Mouse (Mus musculus) CH12F3 (cell line): ENCODE measurements around the gene Phactr3.

ENCODE experiments used
- in situ Hi-C: fragments of 300-500 bp; cut with MboI; formaldehyde crosslinking; loops from 2 replicates; pipeline ENCODE4 v1.14.3; 2020; ENCODE audit warnings: low sequenced_read_pairs

Phactr3 gene

DNA sequence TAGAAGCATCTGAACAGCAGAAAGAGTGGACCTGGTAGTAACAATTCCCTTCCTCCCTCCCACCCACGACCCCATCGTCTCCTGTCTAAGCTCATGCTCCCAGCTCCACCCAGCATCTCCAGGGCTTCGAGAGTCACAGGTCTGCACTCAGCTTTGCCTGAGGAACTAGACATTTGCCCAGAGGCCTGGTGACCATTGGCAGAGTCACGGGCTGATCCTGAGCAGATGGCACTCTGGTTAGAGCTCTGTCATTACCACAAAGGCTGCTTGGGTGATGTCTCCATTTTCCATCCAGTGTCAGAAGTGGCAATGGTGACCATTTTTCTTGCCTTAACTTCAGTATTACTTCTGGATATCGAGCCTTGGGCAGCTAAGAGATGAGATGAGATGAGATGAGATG lies 127.1 kb downstream of the Phactr3 start:
- in situ Hi-C loops: no loop called here

DNA sequence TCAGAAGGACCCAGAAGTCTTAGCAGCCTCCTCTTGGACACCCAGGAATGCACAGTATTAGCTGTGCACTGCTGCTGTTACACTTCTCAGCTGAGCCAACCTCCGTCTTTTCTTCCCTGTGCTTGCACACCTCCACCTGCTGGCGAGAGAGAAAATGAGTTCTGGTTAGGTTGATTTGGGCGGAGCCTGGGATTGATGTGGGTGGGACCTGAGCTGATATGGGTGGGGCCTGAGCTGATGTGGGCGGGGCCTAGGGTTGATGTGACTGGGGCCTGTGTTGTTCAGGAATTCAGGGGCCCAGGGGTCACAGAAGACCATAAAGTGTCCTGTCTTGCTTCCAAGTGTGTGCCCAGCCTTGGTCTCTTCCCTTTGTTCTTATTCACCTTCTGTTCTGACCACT lies 128.0 kb downstream of the Phactr3 start:
- in situ Hi-C loops: no loop called here

DNA sequence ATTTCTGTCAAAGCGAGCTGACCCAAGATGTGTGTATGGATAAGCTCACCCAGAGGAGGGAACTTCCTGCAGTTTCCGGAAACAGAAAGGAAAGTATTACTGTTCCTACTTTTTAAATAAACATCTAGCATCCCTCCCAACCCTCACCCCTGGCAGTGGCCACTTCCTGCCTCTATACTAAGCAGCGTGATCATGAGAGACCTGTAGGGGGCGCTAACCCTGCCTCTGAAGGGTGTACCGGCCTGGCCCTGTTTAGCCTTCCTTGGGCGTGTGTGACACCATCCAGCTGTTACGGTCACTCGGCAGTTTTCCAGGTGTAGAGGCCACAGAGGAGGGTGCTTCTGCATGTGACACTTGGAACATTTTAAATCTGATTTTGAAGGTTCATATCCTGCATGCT lies 128.5 kb downstream of the Phactr3 start:
- in situ Hi-C loops: no loop called here

DNA sequence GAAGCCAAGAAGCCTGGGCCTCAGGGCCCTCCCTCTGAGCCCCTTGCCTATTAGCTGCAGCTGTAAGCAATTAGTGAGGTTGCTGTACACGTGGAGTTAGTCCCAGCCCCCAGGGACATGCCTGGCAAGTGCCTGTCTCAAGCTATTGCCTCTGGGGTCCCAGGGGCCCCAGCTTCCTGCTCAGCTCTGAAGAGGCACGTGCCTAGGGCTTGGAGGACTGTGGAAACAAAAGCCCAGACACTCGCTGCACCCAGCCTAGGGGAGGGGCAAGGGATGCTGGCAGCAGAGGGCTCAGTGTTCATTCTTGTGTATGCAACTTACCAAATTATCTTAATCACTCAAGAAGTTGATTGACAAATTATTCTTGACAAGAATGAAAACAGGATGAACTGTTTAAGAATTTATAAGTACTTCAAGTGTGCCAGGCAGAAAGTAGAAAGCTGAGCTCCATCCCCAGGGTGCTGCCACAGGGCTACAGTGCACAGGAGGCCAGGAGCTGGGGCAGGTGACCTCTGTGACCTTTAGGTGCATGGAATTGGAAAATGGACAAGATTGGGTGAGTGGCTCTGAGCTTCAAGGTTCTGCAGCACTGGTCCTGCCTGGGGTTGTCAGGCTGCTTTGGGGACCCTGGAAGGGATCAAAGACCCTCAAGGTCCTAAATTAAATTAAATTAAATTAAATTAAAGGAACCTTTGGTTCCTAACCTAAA lies 138.5 kb downstream of the Phactr3 start:
- in situ Hi-C loops: no loop called here

DNA sequence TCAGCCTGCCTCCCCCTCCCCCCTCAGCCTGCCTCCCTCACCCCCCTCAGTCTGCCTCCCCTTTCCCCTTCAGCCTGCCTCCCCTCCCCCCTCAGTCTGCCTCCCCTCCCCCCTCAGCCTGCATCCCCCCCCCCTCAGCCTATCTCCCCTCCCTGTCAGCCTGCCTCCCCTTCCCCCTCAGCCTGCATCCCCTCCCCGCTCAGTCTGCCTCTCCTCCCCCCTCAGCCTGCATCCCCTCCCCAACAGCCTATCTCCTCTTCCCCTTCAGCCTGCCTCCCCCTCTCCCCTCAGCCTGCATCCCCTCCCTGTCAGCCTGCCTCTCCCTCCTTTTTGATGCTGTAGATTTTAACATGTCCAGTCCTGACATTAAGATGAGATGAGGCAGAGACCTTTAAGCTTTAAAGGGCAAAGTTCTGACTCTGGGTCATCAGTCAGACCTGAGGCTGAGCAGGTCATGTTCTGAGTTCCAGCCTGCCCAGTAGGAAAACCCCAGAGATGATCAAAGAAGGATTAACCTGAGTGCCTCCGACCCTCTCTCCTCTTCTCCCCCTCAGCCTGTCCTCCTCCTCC lies 139.3 kb downstream of the Phactr3 start:
- in situ Hi-C loops: no loop called here

DNA sequence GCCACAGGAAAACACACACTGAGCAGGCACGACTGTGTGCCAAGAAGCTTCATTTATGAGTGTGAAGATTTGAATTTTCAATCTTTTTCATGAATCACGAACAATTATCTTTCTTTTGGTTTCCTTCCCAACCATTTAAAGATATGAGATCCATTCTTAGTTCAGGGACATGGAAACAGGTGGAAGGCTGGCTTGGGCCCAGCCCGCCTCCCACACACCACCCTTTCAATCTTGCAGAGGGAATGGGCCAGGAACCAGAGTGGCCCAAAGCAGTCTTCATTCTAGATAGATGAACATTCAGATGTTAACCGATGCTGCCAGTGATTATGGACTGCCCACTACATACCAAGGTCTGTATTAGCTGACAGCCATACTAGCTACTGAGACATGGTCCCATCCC lies 144.3 kb downstream of the Phactr3 start:
- in situ Hi-C loops: loop anchor here (10.0 kb wide), 1 partner anchor 128 kb away; no protein-coding TSS in a partner anchor

DNA sequence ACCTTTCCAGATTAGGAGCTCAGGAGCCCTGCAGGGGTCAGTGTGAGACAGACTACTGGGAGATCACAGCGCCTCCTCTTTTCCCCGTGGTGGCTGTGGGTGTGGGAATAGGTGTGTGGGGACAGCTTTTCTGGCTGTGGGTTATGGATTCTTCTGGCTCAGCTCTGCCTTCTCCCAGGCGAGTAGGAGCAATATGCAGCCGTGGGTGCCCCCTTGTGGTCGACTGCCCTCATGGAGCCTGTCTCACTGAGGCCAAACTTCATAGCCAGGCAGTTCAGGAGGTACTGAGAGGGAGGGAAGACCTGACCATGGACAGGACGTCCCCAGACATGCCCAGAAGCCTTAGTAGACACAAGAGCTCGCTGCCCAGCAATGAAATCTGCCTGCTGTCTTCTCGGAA lies 145.6 kb downstream of the Phactr3 start:
- in situ Hi-C loops: loop anchor here (10.0 kb wide), 1 partner anchor 130 kb away; no protein-coding TSS in a partner anchor

DNA sequence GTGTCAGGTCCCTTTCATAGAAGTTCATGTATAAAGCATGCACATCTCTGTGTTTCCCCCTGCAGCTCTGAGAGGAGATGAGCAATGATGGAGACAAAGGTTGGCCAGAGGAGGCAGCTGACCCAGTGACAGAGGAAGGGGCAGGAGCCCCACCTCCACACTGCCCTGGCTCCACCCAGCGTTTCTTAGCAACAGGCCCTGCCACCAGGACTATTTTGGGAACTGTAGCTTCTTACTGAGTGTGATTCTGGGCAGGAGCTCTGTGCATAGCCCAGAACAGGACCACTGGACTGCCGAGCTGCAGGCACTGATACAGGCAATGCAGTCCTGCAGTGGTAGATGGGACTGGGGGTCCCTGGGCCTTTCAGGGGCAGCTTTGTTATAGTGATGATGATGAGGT lies 146.7 kb downstream of the Phactr3 start:
- in situ Hi-C loops: loop anchor here (10.0 kb wide), 1 partner anchor 131 kb away; no protein-coding TSS in a partner anchor

DNA sequence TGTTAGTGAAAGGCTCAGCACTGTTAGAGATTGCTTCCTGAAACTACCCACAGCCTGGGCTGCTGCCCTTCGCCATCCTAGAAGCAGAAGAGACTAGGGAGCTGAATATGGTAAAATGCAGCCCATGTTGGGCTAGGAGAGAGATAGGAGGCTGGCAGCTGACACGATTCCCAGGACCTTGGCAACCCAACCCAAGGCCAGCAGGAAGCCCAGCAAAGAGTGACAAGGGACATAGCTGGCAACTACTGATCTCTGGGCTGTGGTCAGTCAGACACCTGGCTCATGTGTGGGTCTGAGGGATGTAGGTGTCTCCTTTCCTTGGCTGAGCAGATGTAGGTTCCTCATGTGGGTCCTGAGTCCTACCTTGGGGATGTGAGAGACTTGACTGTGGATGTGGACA lies 152.0 kb downstream of the Phactr3 start:
- in situ Hi-C loops: no loop called here

DNA sequence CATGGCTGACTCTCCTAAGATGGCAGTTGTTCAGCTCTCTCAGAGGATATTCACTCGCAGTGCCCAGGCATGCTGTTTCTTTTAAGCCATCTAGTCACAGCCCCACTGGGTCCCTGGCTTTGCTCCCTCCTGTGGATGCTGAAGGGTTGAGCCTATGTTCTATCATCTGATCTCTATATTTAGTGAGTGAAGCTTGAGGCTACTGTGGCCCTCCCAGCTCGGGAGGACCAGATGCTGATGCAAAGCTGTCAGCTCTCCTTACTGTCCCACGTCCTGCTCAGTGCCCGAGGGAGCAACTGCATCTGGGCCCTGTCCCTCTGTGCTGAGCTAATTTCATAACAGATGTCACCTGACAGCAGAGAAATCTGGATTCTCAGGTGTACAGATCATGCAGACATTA lies 153.6 kb downstream of the Phactr3 start:
- in situ Hi-C loops: no loop called here

DNA sequence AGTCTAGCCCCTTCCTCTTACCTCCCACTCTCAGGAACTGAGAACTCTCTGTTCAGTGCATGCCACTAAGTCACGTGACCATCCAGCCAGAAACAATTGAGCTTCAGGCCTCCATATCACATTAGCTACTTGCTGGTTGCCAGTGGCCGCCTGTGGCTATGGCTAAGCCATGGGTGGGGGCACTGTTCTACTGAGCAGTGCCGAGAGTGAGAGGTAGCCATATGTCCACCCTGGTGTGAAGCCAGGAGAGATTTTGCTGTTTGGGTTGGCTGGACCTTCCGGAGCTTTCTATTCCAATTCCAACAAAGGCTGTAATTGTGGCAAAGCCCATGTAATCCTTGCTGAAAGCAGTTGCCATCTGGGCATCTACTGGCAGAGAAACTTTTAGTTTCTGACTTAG lies 155.4 kb downstream of the Phactr3 start:
- in situ Hi-C loops: no loop called here

DNA sequence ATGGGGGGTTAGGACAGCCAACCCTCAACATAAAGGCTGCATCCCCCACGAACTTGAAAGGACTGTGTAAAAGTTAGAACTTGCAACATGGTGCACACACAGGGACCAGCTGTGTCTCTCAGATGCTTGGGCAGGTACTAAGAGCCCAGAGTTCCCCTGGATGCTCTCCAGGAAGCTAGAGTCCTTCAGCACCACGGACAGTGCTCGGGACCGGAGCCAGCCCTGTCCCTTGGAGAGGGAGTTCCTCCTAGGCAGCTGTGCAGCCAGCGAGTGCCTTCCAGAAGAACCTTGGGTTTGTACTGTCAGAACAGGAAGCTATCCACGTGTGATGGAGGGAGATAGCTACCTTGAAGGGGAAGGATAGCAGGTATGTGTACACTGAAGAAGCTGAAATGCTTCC lies 158.4 kb downstream of the Phactr3 start:
- in situ Hi-C loops: no loop called here

DNA sequence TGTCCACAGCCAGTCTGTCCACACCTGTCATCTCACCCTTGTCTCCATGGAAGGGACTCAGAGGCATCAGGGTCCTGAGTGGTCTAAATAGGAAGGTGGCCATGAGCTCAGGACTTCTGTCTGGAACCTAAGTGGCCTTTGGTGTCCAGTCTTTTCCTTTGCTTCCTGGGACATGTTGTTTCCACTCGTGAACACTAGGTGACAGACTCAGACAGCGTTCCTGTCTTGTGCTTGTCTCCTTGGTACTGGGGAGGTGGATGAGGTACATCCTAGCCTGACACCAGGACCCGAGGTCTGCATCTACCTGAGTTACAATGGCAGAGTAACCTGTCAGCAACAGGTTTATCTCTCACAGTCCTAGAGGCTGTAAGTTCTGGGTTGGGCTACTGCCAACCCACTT lies 162.4 kb downstream of the Phactr3 start:
- in situ Hi-C loops: no loop called here

DNA sequence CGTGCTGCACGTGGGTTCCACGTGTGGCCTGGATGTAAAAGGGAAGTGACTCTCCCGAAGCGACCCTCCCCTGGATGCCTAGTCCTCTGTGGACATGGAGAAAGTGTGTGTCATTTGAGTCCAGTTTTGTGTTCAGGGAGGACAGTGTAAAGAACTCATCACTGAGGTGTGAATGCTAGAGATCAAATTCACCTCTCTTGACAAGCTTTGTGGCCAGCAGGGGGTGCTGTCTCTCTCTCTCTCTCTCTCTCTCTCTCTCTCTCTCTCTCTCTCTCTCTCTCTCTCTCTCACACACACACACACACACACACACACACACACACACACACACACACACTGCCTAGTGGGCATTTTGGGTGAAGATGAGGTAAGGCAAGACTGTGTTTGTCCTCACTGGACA lies 168.5 kb downstream of the Phactr3 start:
- in situ Hi-C loops: no loop called here

DNA sequence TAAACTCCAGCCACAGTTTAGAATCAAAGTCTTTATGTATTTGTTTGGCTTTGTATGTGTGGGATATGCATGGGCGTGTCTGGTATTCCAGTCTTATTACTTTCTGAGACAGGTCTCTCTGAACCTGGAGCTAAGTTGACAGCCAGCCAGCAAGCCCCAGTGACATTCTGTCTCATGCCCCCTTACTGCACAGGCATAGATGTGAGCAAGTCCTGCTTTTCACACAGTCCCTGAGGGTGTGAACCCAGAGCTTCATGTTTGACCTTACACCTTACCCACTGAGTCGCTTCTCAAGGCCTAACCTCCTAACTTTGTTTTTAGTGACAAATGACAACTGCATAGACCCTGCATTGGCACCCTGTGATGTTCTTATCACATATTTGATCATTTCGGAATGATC lies 169.9 kb downstream of the Phactr3 start:
- in situ Hi-C loops: no loop called here

DNA sequence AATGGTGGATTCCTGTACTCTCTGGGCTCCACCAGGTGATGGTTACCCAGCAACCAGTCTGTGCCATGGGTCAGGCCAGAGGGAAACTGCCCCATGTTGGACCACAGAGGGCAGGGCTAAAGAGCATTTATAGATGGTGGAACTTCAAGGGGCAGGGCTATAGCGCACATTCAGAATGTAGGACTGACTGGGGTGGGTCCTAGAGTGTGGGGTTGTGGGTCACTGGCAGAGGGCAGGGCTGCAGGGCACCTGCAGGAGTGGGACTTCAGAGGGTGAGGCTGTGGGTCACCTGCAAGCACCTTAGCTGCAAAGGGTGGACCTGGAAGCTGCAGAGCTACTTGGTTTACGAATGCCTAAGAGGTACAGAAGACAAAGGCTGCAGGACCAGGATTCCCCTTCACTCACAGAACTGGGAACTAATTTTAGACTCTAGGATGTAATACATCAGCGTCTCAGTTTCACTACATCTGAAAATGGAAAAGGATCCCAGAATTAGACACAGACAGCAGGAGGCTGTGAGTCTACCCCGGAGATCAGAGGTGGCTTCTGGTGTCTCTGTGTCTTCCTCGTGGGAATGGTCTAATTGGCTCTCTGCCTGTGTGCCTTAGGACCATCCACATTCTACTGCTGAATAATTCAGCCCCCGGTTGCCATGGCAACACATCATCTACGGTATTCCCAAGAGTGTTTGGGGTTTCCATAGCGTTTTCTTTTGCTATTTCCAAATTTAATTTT lies 184.8 kb downstream of the Phactr3 start:
- in situ Hi-C loops: no loop called here

DNA sequence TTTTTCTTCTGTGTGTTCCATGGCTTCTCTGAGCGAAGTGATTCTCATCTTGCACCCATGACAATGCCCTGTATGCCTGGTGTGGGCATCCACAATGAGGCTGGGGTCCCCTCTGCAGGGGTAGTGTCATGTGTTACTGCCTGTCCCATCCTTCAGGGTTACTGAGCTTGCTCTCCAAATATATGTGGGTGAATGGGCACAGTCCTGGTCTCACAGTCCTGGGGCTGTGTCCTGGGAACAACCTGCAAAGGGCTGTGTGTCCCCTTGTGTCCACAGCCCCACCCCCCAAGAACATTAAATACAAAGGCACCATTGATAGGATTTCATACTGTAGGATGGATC lies 185.4 kb downstream of the Phactr3 start:
- in situ Hi-C loops: no loop called here

DNA sequence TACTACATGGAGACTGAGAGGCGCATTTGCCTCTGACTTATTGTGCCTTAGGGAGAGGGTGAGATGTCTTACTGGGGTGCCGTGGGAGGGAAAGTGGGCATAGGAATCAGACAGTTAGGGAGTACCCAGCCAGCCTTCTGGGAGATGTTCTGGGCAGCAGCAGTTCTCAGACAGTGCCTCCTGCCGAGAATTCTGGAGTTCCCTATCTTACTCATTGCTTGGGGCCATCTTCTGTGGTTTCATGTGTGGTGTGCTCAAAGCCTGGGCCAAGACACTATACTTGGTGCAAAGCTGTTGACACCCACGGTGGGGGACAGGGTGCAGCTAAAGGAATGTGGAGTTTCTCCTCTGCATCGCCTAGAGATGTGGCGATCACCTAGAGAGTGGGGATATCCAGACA lies 185.9 kb downstream of the Phactr3 start:
- in situ Hi-C loops: no loop called here

DNA sequence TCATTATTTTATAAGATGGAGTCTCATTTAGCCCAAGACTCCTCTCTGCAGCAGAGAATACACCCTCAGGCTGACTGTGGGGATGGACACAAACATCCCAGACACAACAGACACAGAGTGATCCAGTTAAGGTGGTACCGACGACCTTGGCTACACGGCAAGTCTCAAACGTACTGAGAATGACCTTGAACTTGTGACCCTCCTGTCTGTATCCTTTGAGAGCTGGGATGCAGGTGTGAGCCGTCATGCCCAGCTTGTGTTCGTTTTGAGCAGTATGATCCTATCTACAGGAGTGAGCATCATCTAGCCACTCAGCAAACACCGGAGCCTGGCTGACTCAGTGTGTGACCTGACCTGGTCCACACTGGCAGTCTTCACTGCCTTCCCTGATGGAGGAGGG lies 194.8 kb downstream of the Phactr3 start:
- in situ Hi-C loops: no loop called here

DNA sequence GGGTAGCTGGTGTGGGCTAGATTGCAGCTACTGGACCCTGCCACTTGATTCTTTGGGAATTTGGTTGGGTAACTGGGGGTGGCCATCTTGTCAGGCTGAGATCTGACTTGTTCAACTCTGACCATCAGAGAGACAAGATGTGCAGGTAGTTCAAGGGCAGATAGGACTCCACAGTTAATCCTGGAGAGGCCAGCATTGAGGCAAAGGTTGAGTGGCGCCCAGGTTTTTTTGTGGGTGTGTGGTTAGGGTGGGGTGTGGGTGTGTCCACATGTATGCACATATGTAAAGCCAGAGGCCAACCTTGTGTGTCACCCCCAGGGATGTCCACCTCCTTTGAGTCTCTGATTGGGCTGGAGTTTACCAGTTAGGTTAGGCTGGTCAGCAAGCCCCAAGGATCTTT lies 197.5 kb downstream of the Phactr3 start:
- in situ Hi-C loops: no loop called here

DNA sequence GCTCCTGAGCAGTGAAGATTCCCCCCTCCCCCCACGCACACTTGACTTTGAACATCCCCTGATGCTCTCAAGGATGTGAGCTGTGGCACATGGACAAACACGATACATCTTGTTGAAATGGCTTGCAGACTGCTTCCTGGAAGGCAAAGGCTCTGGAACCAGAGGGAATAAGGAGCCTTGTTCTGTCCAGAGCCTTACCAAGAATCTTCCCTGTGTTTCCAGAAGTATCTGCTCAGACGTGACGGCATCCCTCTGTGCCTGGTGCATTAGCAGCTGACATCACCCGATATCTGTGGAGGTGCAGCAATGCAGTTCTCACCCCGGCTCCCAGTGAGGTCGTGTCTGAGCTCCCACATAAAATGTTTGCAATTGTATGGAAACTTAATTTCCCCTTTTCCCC lies 201.0 kb downstream of the Phactr3 start:
- in situ Hi-C loops: no loop called here

DNA sequence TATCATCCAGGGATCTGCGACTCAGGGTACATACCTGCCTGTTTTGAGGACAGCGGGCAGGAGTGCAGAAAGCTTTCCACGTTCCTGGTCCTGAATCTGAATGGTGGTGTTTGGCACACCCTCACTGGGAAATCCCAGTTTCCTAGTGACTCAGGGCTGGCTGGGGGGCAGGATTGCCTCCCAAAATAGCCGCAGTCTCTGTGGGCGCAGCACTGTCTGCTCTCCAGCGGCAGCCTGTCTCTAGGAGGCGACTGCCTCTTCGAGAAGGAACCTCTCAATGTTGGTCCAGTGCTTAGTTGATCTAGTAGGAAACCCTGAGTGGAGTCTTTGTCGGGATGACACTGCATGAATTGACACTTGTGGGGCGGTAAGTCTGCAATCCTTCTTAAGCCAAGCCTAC lies 202.5 kb downstream of the Phactr3 start:
- in situ Hi-C loops: no loop called here
